In the genomic region with DNA sequence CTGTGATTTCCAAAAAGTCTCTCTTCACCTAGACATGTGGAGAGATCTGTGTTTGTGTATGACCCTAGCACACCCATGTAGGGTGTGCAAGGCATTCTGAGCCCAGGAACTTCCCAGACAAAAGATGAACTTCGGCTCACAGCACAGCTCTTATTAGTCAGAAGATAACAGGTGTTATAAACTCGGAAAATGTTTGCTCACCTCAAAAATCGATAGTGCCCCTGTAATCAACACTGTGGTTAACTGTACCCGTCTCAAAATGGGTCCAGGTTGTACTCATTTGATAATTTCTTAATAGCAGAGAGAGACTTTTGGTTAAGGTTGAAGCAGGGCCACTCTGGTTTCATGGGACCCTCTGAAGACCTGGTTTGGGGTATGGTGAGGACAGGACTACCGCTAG, we compare ENCODE assay signal across 12 mouse cellular contexts.
DNase-seq lines count a peak whose midpoint lies in the region; ATAC-seq and TF ChIP-seq lines count a peak whose summit lies in the region.
"Had no signal": no experiment of that assay in that cellular context is flagged by ENCODE, and none has a peak within 500 bp of the region (broad histone marks: within the 10 kb centered on the region; RNA-seq: fewer than 3 reads in every experiment).

No protein-coding gene starts in this region.

- no peak for DNase-seq in heart, postnatal 14 days
- DNase-seq in liver, adult 2 months (ENCODE audit: extremely low read depth, low read depth, low spot score), result peak; percentile 90
- DNase-seq in liver, result no peak
- DNase-seq in T-cell, adult 2 months (ENCODE audit: low spot score), result no peak
- DNase-seq in hindbrain, embryonic 11.5 days (ENCODE audit: low spot score), result no peak

- TF ChIP-seq POLR2A in liver, adult 2 months (IDR thresholded peaks at IDR 0.05; ENCODE audit: extremely low read depth, insufficient read depth, low read length), result no peak

- H3K4me1 ChIP-seq in heart, embryonic 14.5 days (ENCODE audit: control insufficient read depth in 2 of 2, insufficient read depth in 2 of 2, low read length in 2 of 2), result peaks cover 58 to 89% of the 10 kb centered on the region in 2 experiments
- H3K4me1 ChIP-seq in liver, adult 2 months (ENCODE audit: control insufficient read depth, insufficient read depth, low read length), result peaks cover 13% of the 10 kb centered on the region
- H3K4me1 ChIP-seq in intestine, embryonic 15.5 days (replicated peaks), result peaks cover 42% of the 10 kb centered on the region
- peaks cover 46% of the 10 kb centered on the region for H3K4me1 ChIP-seq in stomach, embryonic 14.5 days (ENCODE audit: control insufficient read depth, insufficient read depth, low read length)
- H3K4me1 ChIP-seq in hindbrain, embryonic 11.5 days (replicated peaks; ENCODE audit: control insufficient read depth, insufficient read depth, low read length), result peaks cover 36% of the 10 kb centered on the region
- H3K4me1 ChIP-seq: megakaryocyte, embryonic 14.5 days had no signal

- 73% methylated on average over 5 of the region's 5 CpGs for WGBS in heart, embryonic 14.5 days
- 30% methylated on average over 5 of the region's 5 CpGs for WGBS in liver, adult 2 months
- 65% methylated on average over 5 of the region's 5 CpGs for WGBS in intestine, embryonic 15.5 days
- 71% methylated on average over 5 of the region's 5 CpGs for WGBS in stomach, embryonic 14.5 days
- WGBS in hindbrain, embryonic 11.5 days, result 88% methylated on average over 5 of the region's 5 CpGs

- no peaks in the 10 kb centered on the region for H3K79me2 ChIP-seq in liver, adult 2 months (ENCODE audit: control insufficient read depth, insufficient read depth, low read length)

- H3K9ac ChIP-seq in heart, embryonic 14.5 days (ENCODE audit: low read length), result peak overlapping the region; percentile 45; the same call in 1 of the 2 replicates
- peak overlapping the region; percentile 16; the same call in 1 of the 2 replicates for H3K9ac ChIP-seq in liver, adult 2 months (ENCODE audit: low read depth, low read length)
- no peak overlapping the region for H3K9ac ChIP-seq in intestine, embryonic 15.5 days
- H3K9ac ChIP-seq in stomach, embryonic 14.5 days (replicated peaks; ENCODE audit: low read depth, low read length), result no peak overlapping the region
- H3K9ac ChIP-seq in hindbrain, embryonic 11.5 days (ENCODE audit: low read depth, low read length), result no peak overlapping the region

- no peak overlapping the region for H3K4me2 ChIP-seq in heart, embryonic 14.5 days (ENCODE audit: low read length)
- 0 out of 2 replicates have a peak overlapping the region, but pooled peaks have one; percentile 1 for H3K4me2 ChIP-seq in intestine, embryonic 15.5 days (replicated peaks)
- no peak overlapping the region for H3K4me2 ChIP-seq in stomach, embryonic 14.5 days (replicated peaks; ENCODE audit: low read depth, low read length)
- H3K4me2 ChIP-seq in hindbrain, embryonic 11.5 days (replicated peaks; ENCODE audit: low read depth, low read length), result no peak overlapping the region
- H3K4me2 ChIP-seq: neural tube, embryonic 12.5 days had no signal

- H3K4me3 ChIP-seq in heart, embryonic 14.5 days (ENCODE audit: control insufficient read depth in 1 of 2, insufficient read depth in 1 of 2, low read depth in 1 of 2, low read length in 2 of 2), result no peak overlapping the region
- H3K4me3 ChIP-seq in liver, adult 2 months (ENCODE audit: insufficient read depth, low read depth, low read length), result no peak overlapping the region
- H3K4me3 ChIP-seq in intestine, embryonic 15.5 days (replicated peaks), result no peak overlapping the region
- no peak overlapping the region for H3K4me3 ChIP-seq in stomach, embryonic 14.5 days (ENCODE audit: low read depth, low read length)
- H3K4me3 ChIP-seq in hindbrain, embryonic 11.5 days (ENCODE audit: low read depth, low read length), result no peak overlapping the region
- H3K4me3 ChIP-seq: limb, embryonic 10.5 days; megakaryocyte, embryonic 14.5 days; neural tube, embryonic 12.5 days had no signal

- H3K36me3 ChIP-seq in heart, embryonic 14.5 days (ENCODE audit: control insufficient read depth, insufficient read depth, low read length), result no peaks in the 10 kb centered on the region
- no peaks in the 10 kb centered on the region for H3K36me3 ChIP-seq in liver, adult 2 months (ENCODE audit: control insufficient read depth, insufficient read depth, low read length)
- H3K36me3 ChIP-seq in intestine, embryonic 15.5 days, result no peaks in the 10 kb centered on the region
- H3K36me3 ChIP-seq in stomach, embryonic 14.5 days (ENCODE audit: control insufficient read depth, insufficient read depth, low read length), result no peaks in the 10 kb centered on the region
- H3K36me3 ChIP-seq in hindbrain, embryonic 11.5 days (ENCODE audit: control insufficient read depth, insufficient read depth, low read length), result no peaks in the 10 kb centered on the region
- H3K36me3 ChIP-seq: G1E; neural tube, embryonic 12.5 days had no signal

- H3K9me3 ChIP-seq in heart, embryonic 14.5 days (ENCODE audit: control insufficient read depth, low read length), result no peaks in the 10 kb centered on the region
- no peaks in the 10 kb centered on the region for H3K9me3 ChIP-seq in intestine, embryonic 15.5 days
- H3K9me3 ChIP-seq in stomach, embryonic 14.5 days (ENCODE audit: control insufficient read depth, low read depth, low read length), result no peaks in the 10 kb centered on the region
- H3K9me3 ChIP-seq in hindbrain, embryonic 11.5 days (ENCODE audit: control insufficient read depth, low read length), result no peaks in the 10 kb centered on the region
- H3K9me3 ChIP-seq: limb, embryonic 10.5 days; megakaryocyte, embryonic 14.5 days; neural tube, embryonic 12.5 days had no signal

- intact Hi-C loops in heart, postnatal 14 days (cut with DNase I), result no loop called here

- H3K27me3 ChIP-seq in heart, embryonic 14.5 days (ENCODE audit: control insufficient read depth, insufficient read depth, low read length), result no peaks in the 10 kb centered on the region
- H3K27me3 ChIP-seq in liver, adult 2 months (ENCODE audit: control insufficient read depth, insufficient read depth, low read length), result no peaks in the 10 kb centered on the region
- no peaks in the 10 kb centered on the region for H3K27me3 ChIP-seq in intestine, embryonic 15.5 days (replicated peaks)
- no peaks in the 10 kb centered on the region for H3K27me3 ChIP-seq in stomach, embryonic 14.5 days (ENCODE audit: control insufficient read depth, insufficient read depth, low read length)
- H3K27me3 ChIP-seq in hindbrain, embryonic 11.5 days (ENCODE audit: control insufficient read depth, insufficient read depth, low read length), result peaks cover 19% of the 10 kb centered on the region

- no peak for TF ChIP-seq CTCF in liver, adult 2 months (IDR thresholded peaks at IDR 0.05; ENCODE audit: low read depth, low read length)

- peak overlapping the region; percentile 55 to 85; a peak in 3 of 4 replicates for H3K27ac ChIP-seq in heart, embryonic 14.5 days (replicated peaks in 1 of 2; ENCODE audit: control insufficient read depth in 1 of 2, insufficient read depth in 1 of 2, low read depth in 2 of 2, low read length in 2 of 2)
- H3K27ac ChIP-seq in liver, adult 2 months (replicated peaks; ENCODE audit: insufficient read depth, low read depth, low read length), result peak overlapping the region; percentile 97
- H3K27ac ChIP-seq in intestine, embryonic 15.5 days, result peak overlapping the region; percentile 84
- peak overlapping the region; percentile 75; the same call in 1 of the 2 replicates for H3K27ac ChIP-seq in stomach, embryonic 14.5 days (ENCODE audit: low read length)
- no peak overlapping the region for H3K27ac ChIP-seq in hindbrain, embryonic 11.5 days (ENCODE audit: low read depth, low read length)
- H3K27ac ChIP-seq: neural tube, embryonic 12.5 days had no signal

- ATAC-seq in heart, embryonic 14.5 days (ENCODE audit: insufficient number of reproducible peaks, insufficient read depth, low FRiP score, low read depth), result no peak
- ATAC-seq in intestine, embryonic 15.5 days, result peak; percentile 45
- ATAC-seq in stomach, embryonic 14.5 days (ENCODE audit: insufficient number of reproducible peaks, insufficient read depth, low FRiP score, low read depth), result no peak
- ATAC-seq in hindbrain, embryonic 11.5 days (ENCODE audit: low FRiP score), result no peak

Comparison
In these comparisons a context has a peak if more than half of its experiments do, and no peak if none do; other contexts are left out.
1. H3K9ac ChIP-seq: peak in heart, embryonic 14.5 days (single experiment) and liver, adult 2 months (single experiment); none in intestine, embryonic 15.5 days (single experiment), stomach, embryonic 14.5 days (single experiment) and hindbrain, embryonic 11.5 days (single experiment).